Mouse (Mus musculus) intestine, embryonic 16.5 days (tissue): ENCODE data around the gene 4931414P19Rik. TPM values are rescaled to one million over a fixed set of nuclear protein-coding genes. Genes with fewer than 3 reads are reported as not detected.

Experiments
- ATAC-seq: fragments of 200-750 bp; cut with Nextera tagmentation; 2 replicates; pipeline ENCODE4 v1.8.0; 2017; ENCODE audit warnings: moderate TSS enrichment, moderate library complexity
- H3K27ac ChIP-seq: fragments of 300-500 bp; sonication (generic); 2 replicates; pipeline ENCODE4 v1.5.1; 2014; ENCODE audit warnings: mild to moderate bottlenecking, low read length
- H3K27me3 ChIP-seq: fragments of 300-500 bp; sonication (generic); replicated peaks from 2 replicates; pipeline ENCODE4 v1.6.1; 2014; ENCODE audit warnings: low read length, control low read depth, mixed read lengths; ENCODE audit not compliant: control insufficient read depth, insufficient read depth
- H3K36me3 ChIP-seq: fragments of 300-500 bp; sonication (generic); 2 replicates; pipeline ENCODE4 v1.6.1; 2014; ENCODE audit warnings: low read length, control low read depth; ENCODE audit not compliant: control insufficient read depth, insufficient read depth
- H3K4me1 ChIP-seq: fragments of 300-500 bp; sonication (generic); 2 replicates; pipeline ENCODE4 v1.6.1; 2014; ENCODE audit warnings: low read length, control low read depth, mixed read lengths; ENCODE audit not compliant: control insufficient read depth, insufficient read depth
- H3K4me2 ChIP-seq: fragments of 300-500 bp; sonication (generic); 2 replicates; pipeline ENCODE4 v1.6.1; 2014; ENCODE audit warnings: low read depth, low read length, control low read depth
- H3K4me3 ChIP-seq: fragments of 300-500 bp; sonication (generic); 2 replicates; pipeline ENCODE4 v1.5.1; 2014; ENCODE audit warnings: mild to moderate bottlenecking, low read length
- H3K9ac ChIP-seq: fragments of 300-500 bp; sonication (generic); 2 replicates; pipeline ENCODE4 v1.6.1; 2014; ENCODE audit warnings: low read depth, low read length
- H3K9me3 ChIP-seq: fragments of 300-500 bp; sonication (generic); 2 replicates; pipeline ENCODE4 v1.6.1; 2016; ENCODE audit warnings: low read length, control low read depth; ENCODE audit not compliant: control insufficient read depth
- WGBS: fragments of 180-500 bp; shearing (Covaris S2); extraction: QIAGEN DNeasy Blood & Tissue Kit; methylation state at CpG from one replicate; pipeline ENCODE4 v1.1.7; 2014; 5-methylcytosine and 5-hydroxymethylcytosine counted together
- polyA plus RNA-seq: library from polyadenylated mRNA; unstranded; fragments of >200 nt; fragmentation: Nextera tagmentation; extraction: Ambion mirVana; gene quantifications from 2 replicates; pipeline ENCODE4 v1.2.1, GENCODE M21; 2015

4931414P19Rik gene
- polyA plus RNA-seq, 1 experiment from 2014 or later, result 7.8 TPM

GRCm38 (mm10) chr14:54601601-54602000 lies 4.2 kb downstream of the 4931414P19Rik start:
- Histone ChIP-seq H3K4me3 (no peak overlapping the region), H3K4me2 (no peak overlapping the region), H3K4me1 (peaks cover 6% of the 10 kb centered on the region; the same call in 1 of the 2 replicates), H3K36me3 (no peaks in the 10 kb centered on the region), H3K9ac (no peak overlapping the region), H3K9me3 (no peaks in the 10 kb centered on the region), H3K27ac (no peak overlapping the region), H3K27me3 (no peaks in the 10 kb centered on the region)
- ATAC-seq, result no peak
- 63% methylated on average over 2 of the region's 2 CpGs for WGBS

GRCm38 (mm10) chr14:54597084-54597483 lies 8.7 kb downstream of the 4931414P19Rik start:
- Histone ChIP-seq H3K27ac (no peak overlapping the region), H3K4me1 (no peaks in the 10 kb centered on the region), H3K9me3 (no peaks in the 10 kb centered on the region), H3K4me3 (no peak overlapping the region), H3K36me3 (no peaks in the 10 kb centered on the region; the same call in 1 of the 2 replicates), H3K27me3 (no peaks in the 10 kb centered on the region), H3K4me2 (no peak overlapping the region), H3K9ac (no peak overlapping the region)
- no peak for ATAC-seq
- WGBS, result 75% methylated on average over 7 of the region's 7 CpGs

GRCm38 (mm10) chr14:54594631-54595414 lies 11.0 kb downstream of the 4931414P19Rik start:
- Histone ChIP-seq H3K27me3 (no peaks in the 10 kb centered on the region), H3K4me1 (no peaks in the 10 kb centered on the region), H3K4me3 (no peak overlapping the region), H3K36me3 (no peaks in the 10 kb centered on the region; the same call in 1 of the 2 replicates), H3K27ac (no peak overlapping the region), H3K4me2 (no peak overlapping the region), H3K9me3 (no peaks in the 10 kb centered on the region), H3K9ac (no peak overlapping the region)
- 72% methylated on average over 27 of the region's 28 CpGs for WGBS
- ATAC-seq, result 0 out of 2 replicates have a peak, but pooled peaks have one; percentile 29

GRCm38 (mm10) chr14:54594055-54594454 lies 11.7 kb downstream of the 4931414P19Rik start:
- 91% methylated on average over 3 of the region's 3 CpGs for WGBS
- no peak overlapping the region for H3K4me3 ChIP-seq

GRCm38 (mm10) chr14:54592319-54592934 lies 13.4 kb downstream of the 4931414P19Rik start:
- Histone ChIP-seq H3K9ac (0 out of 2 replicates have a peak overlapping the region, but pooled peaks have one; percentile 25), H3K4me2 (no peak overlapping the region), H3K4me3 (no peak overlapping the region), H3K9me3 (no peaks in the 10 kb centered on the region), H3K27me3 (no peaks in the 10 kb centered on the region), H3K27ac (no peak overlapping the region), H3K36me3 (no peaks in the 10 kb centered on the region; the same call in 1 of the 2 replicates), H3K4me1 (no peaks in the 10 kb centered on the region)
- ATAC-seq, result 0 out of 2 replicates have a peak, but pooled peaks have one; percentile 21
- WGBS, result 55% methylated on average over 10 of the region's 10 CpGs

More at GRCm38 (mm10) chr14:54594055-54594454, 11.7 kb downstream of the 4931414P19Rik start:
- no peak overlapping the region for H3K9ac ChIP-seq
- no peak overlapping the region for H3K4me2 ChIP-seq
- H3K27me3 ChIP-seq, result no peaks in the 10 kb centered on the region
- H3K27ac ChIP-seq, result no peak overlapping the region
- no peaks in the 10 kb centered on the region for H3K4me1 ChIP-seq
- no peaks in the 10 kb centered on the region; the same call in 1 of the 2 replicates for H3K36me3 ChIP-seq
- ATAC-seq, result no peak
- no peaks in the 10 kb centered on the region for H3K9me3 ChIP-seq

- no peak overlapping the region for H3K9ac ChIP-seq
- no peaks in the 10 kb centered on the region for H3K4me1 ChIP-seq
- H3K4me2 ChIP-seq, result no peak overlapping the region
- no peaks in the 10 kb centered on the region; the same call in 1 of the 2 replicates for H3K36me3 ChIP-seq
- no peaks in the 10 kb centered on the region for H3K27me3 ChIP-seq
- H3K9me3 ChIP-seq, result no peaks in the 10 kb centered on the region
- no peak for ATAC-seq
- WGBS, result 96% methylated on average over 16 of the region's 16 CpGs
- no peak overlapping the region for H3K27ac ChIP-seq
- H3K4me3 ChIP-seq, result no peak overlapping the region
These were observed 14.7 kb downstream of the 4931414P19Rik start for GRCm38 (mm10) chr14:54591056-54591455.

GRCm38 (mm10) chr14:54583681-54584338 lies 22.0 kb downstream of the 4931414P19Rik start:
- H3K4me3 ChIP-seq, result no peak overlapping the region
- peak overlapping the region; percentile 42 for H3K27ac ChIP-seq
- ATAC-seq, result peak; percentile 54
- no peaks in the 10 kb centered on the region for H3K27me3 ChIP-seq
- H3K4me2 ChIP-seq, result no peak overlapping the region
- H3K9me3 ChIP-seq, result no peaks in the 10 kb centered on the region
- H3K4me1 ChIP-seq, result peaks cover 10% of the 10 kb centered on the region; the same call in 1 of the 2 replicates
- no peak overlapping the region for H3K9ac ChIP-seq
- no peaks in the 10 kb centered on the region for H3K36me3 ChIP-seq
- 32% methylated on average over 7 of the region's 7 CpGs for WGBS

- ATAC-seq, result no peak
- no peak overlapping the region for H3K9ac ChIP-seq
- H3K9me3 ChIP-seq, result no peaks in the 10 kb centered on the region
- 80% methylated on average over 9 of the region's 9 CpGs for WGBS
- no peak overlapping the region for H3K4me3 ChIP-seq
- H3K4me1 ChIP-seq, result peaks cover 16% of the 10 kb centered on the region
- H3K27ac ChIP-seq, result no peak overlapping the region
- no peaks in the 10 kb centered on the region for H3K27me3 ChIP-seq
- no peak overlapping the region for H3K4me2 ChIP-seq
- no peaks in the 10 kb centered on the region for H3K36me3 ChIP-seq
These were observed 23.3 kb downstream of the 4931414P19Rik start for GRCm38 (mm10) chr14:54582536-54582935.

GRCm38 (mm10) chr14:54579638-54580037 lies 26.2 kb downstream of the 4931414P19Rik start:
- WGBS, result 76% methylated on average over 7 of the region's 7 CpGs
- no peak overlapping the region for H3K9ac ChIP-seq
- H3K4me3 ChIP-seq, result no peak overlapping the region
- no peaks in the 10 kb centered on the region for H3K36me3 ChIP-seq
- H3K4me2 ChIP-seq, result no peak overlapping the region
- ATAC-seq, result no peak
- H3K27ac ChIP-seq, result no peak overlapping the region
- peaks cover 27% of the 10 kb centered on the region for H3K4me1 ChIP-seq
- H3K27me3 ChIP-seq, result no peaks in the 10 kb centered on the region
- no peaks in the 10 kb centered on the region for H3K9me3 ChIP-seq
